Mouse (Mus musculus) neural tube, embryonic 15.5 days (tissue): ENCODE measurements around the gene Tas2r135. TPM values are rescaled to one million over a fixed set of nuclear protein-coding genes. Genes with fewer than 3 reads are reported as not detected.

Experiments
- ATAC-seq: fragments of 200-750 bp; cut with Nextera tagmentation; 2 replicates; pipeline ENCODE4 v1.8.0; 2017; ENCODE audit warnings: mild to moderate bottlenecking, moderate TSS enrichment, moderate library complexity; ENCODE audit not compliant: low FRiP score
- H3K27ac ChIP-seq: fragments of 300-500 bp; sonication (generic); replicated peaks from 2 replicates; pipeline ENCODE4 v1.5.1; 2015; ENCODE audit warnings: mild to moderate bottlenecking, inconsistent platforms
- H3K27me3 ChIP-seq: fragments of 300-500 bp; sonication (generic); replicated peaks from 2 replicates; pipeline ENCODE4 v1.6.1; 2015; ENCODE audit warnings: inconsistent platforms
- H3K36me3 ChIP-seq: fragments of 300-500 bp; sonication (generic); 2 replicates; pipeline ENCODE4 v1.6.1; 2015; ENCODE audit warnings: inconsistent platforms
- H3K4me1 ChIP-seq: fragments of 300-500 bp; sonication (generic); 2 replicates; pipeline ENCODE4 v1.6.1; 2015; ENCODE audit warnings: inconsistent platforms
- H3K4me2 ChIP-seq: fragments of 300-500 bp; sonication (generic); 2 replicates; pipeline ENCODE4 v1.6.1; 2015; ENCODE audit warnings: inconsistent platforms, mild to moderate bottlenecking, moderate library complexity
- H3K4me3 ChIP-seq: fragments of 300-500 bp; sonication (generic); replicated peaks from 2 replicates; pipeline ENCODE4 v1.5.1; 2015; ENCODE audit warnings: mild to moderate bottlenecking, inconsistent platforms
- H3K9ac ChIP-seq: fragments of 300-500 bp; sonication (generic); replicated peaks from 2 replicates; pipeline ENCODE4 v1.6.1; 2015; ENCODE audit warnings: mild to moderate bottlenecking, inconsistent platforms
- H3K9me3 ChIP-seq: fragments of 300-500 bp; sonication (generic); replicated peaks from 2 replicates; pipeline ENCODE4 v1.6.1; 2016; ENCODE audit warnings: inconsistent platforms
- WGBS: fragments of 180-500 bp; shearing (Covaris S2); methylation state at CpG from one replicate; pipeline ENCODE4 v1.1.7; 2015; ENCODE audit warnings: mixed read lengths; 5-methylcytosine and 5-hydroxymethylcytosine counted together
- polyA plus RNA-seq: library from polyadenylated mRNA; unstranded; fragments of >200 nt; fragmentation: Nextera tagmentation; extraction: Ambion mirVana; gene quantifications from 2 replicates; pipeline ENCODE4 v1.2.1, GENCODE M21; 2015

Gene Tas2r135
- polyA plus RNA-seq, 1 experiment from 2014 or later, result not detected

DNA sequence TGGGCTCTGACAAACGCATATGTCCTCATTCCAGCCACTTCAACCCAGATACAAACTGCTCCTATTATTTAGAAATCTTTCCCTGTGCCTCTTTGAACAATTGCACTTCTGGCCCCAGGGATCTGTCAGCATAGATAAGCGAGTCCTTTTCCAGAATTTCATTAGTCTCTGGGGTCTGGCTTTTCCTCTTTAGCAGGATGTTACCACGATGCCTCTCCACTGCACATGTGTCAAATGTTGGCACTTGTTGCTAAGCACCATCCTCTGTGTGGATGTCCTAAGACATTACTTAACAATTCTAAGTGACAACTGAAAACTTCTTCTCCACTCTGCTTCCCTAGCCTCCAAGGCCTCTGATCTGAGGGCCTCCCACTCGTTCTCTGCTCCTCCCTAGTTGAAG, 29.2 kb upstream of the Tas2r135 start:
- 39% methylated on average over 4 of the region's 4 CpGs for WGBS
- H3K9me3 ChIP-seq, result no peaks in the 10 kb centered on the region
- no peak overlapping the region for H3K27ac ChIP-seq
- H3K9ac ChIP-seq, result no peak overlapping the region
- no peak overlapping the region for H3K4me2 ChIP-seq
- 0 out of 2 replicates have a peak, but pooled peaks cover 3% of the 10 kb centered on the region for H3K27me3 ChIP-seq
- peaks cover 18% of the 10 kb centered on the region for H3K4me1 ChIP-seq
- H3K36me3 ChIP-seq, result no peaks in the 10 kb centered on the region
- no peak for ATAC-seq
- H3K4me3 ChIP-seq, result no peak overlapping the region

DNA sequence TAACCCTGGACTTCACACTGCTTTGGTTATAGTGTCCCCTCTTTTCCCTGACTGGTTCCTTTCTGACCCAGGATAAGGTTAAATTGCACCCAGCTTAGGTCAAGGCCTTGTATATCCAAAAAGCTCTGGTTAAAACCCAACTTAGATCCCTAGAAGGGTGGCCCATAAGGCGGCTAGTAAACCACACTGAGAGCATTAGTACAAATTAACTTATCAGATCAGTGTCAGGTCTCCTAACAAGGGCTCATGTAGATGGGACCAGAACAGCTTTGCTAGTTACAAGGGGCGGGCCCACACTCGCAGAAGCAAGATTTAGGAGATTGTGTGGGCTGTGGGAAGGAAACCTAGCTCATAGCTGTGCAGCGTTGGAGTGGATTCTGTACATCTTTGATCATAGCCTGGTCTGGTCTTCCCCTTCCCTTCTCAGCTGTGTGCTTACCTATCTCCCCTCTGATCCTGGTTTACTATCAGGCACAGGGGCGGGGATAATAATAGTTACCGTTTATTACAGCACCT, 28.7 kb upstream of the Tas2r135 start:
- H3K27me3 ChIP-seq, result 0 out of 2 replicates have a peak, but pooled peaks cover 3% of the 10 kb centered on the region
- no peaks in the 10 kb centered on the region for H3K36me3 ChIP-seq
- peaks cover 18% of the 10 kb centered on the region for H3K4me1 ChIP-seq
- WGBS, result 88% methylated on average over 6 of the region's 6 CpGs
- no peak overlapping the region for H3K4me2 ChIP-seq
- H3K9me3 ChIP-seq, result no peaks in the 10 kb centered on the region
- H3K4me3 ChIP-seq, result no peak overlapping the region
- H3K27ac ChIP-seq, result no peak overlapping the region
- H3K9ac ChIP-seq, result no peak overlapping the region
- ATAC-seq, result no peak

DNA sequence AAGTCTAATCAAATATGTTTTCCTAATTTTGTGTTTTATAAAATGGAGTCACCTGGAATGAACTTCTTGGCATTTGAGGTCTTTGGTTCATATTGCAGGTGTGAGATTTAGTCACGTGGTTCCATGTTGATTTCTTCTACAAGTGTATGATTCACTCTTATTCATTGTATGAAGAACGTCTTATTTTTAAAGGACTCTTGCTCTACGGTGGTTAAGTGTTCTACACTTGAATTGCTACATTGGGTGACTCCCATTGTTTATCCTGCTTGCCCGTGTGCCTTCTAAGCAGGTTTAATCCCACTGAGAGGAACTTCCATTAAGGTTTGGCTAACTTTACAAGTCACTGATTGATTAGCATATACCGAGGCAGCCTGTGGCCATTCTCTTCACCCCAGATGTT, 28.0 kb upstream of the Tas2r135 start:
- WGBS, result 81% methylated on average over 5 of the region's 5 CpGs
- 0 out of 2 replicates have a peak, but pooled peaks cover 3% of the 10 kb centered on the region for H3K27me3 ChIP-seq
- H3K36me3 ChIP-seq, result no peaks in the 10 kb centered on the region
- no peak overlapping the region for H3K9ac ChIP-seq
- ATAC-seq, result no peak
- no peak overlapping the region for H3K4me3 ChIP-seq
- H3K4me2 ChIP-seq, result no peak overlapping the region
- no peak overlapping the region for H3K27ac ChIP-seq
- no peaks in the 10 kb centered on the region for H3K9me3 ChIP-seq
- peaks cover 18% of the 10 kb centered on the region for H3K4me1 ChIP-seq

DNA sequence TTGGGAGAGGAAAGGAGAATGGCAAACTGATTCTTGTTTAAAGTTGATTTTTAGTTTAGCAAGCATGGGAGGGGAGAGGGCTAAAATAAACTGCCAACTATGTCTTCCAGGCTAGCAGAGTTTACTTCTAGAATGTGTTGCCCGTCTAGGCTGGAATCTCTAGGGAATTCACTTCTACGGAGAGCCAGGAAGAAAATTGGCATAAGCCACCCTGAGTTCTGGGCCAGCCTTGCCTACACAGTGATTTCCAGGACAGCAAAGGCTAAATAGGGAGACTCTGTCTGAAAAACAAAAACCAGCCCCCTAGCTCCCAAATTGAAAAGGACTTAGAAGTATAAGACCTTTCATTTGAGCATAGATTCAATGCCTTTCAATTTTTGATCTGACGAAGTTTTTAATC, 25.7 kb upstream of the Tas2r135 start:
- 39% methylated on average over 3 of the region's 3 CpGs for WGBS
- no peaks in the 10 kb centered on the region for H3K36me3 ChIP-seq
- H3K9ac ChIP-seq, result no peak overlapping the region
- 0 out of 2 replicates have a peak, but pooled peaks cover 3% of the 10 kb centered on the region for H3K4me1 ChIP-seq
- no peak overlapping the region for H3K4me3 ChIP-seq
- no peak for ATAC-seq
- no peak overlapping the region for H3K27ac ChIP-seq
- no peaks in the 10 kb centered on the region for H3K9me3 ChIP-seq
- no peak overlapping the region for H3K4me2 ChIP-seq
- 0 out of 2 replicates have a peak, but pooled peaks cover 3% of the 10 kb centered on the region for H3K27me3 ChIP-seq

DNA sequence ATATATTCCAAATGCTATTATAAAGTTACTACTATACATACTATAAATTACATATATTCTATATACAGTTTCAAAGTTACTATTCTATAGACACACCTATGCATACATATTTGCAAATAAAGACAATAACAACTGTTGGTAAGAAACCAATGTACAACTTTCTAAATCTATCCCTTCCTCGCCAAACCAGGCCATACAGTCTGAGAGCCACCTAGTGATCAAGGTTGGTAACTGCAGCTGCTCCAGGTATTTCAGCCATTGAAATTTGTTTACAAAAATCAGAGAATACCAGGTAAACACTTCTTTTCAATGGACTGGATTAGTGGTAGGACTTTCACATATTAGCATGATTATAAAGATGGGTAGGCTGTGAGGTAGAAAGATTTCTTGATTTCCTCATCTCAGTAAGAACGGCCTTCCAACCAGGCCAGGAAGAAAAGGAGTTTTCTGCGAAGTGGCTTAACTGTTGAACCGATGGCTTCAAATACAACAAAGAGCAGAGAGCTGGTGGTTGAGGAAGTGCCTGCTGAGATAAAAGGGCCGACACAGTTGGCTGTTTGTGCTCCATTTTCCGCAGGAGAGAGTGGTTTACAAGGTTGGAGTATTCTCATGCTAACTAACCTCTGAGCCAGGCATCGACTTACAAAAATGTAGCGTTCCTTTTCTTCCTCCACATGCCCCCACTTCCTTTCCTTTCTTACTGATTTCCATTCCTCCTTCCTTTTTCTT, 24.7 kb upstream of the Tas2r135 start:
- ATAC-seq, result no peak; the same call in 1 of the 2 replicates
- H3K4me3 ChIP-seq, result no peak overlapping the region
- 0 out of 2 replicates have a peak, but pooled peaks cover 3% of the 10 kb centered on the region for H3K4me1 ChIP-seq
- 4% methylated on average over 8 of the region's 8 CpGs for WGBS
- no peaks in the 10 kb centered on the region for H3K27me3 ChIP-seq
- H3K4me2 ChIP-seq, result peak overlapping the region; percentile 29
- H3K27ac ChIP-seq, result no peak overlapping the region
- H3K9me3 ChIP-seq, result no peaks in the 10 kb centered on the region
- H3K9ac ChIP-seq, result no peak overlapping the region
- no peaks in the 10 kb centered on the region for H3K36me3 ChIP-seq

DNA sequence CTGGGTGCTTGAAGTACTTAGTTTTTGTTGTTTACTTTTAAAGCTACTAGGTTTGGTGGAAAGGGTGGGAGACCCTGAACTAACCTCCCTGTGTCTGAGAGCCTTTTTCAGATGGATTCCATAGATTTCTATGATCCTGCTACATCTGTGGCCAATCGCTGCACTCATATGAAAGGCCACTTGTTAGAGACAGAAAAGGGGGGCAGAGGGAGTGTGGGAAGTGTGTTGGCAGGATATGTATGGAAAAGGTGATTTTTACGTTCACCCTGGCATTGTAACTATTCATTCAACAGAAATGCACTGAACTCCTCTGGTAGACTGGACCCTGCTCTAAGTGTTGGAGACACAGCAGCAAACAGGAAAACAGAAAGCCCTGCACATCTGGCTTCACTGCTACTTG, 24.0 kb upstream of the Tas2r135 start:
- WGBS, result 28% methylated on average over 2 of the region's 2 CpGs
- Histone ChIP-seq H3K36me3 (no peaks in the 10 kb centered on the region), H3K27me3 (no peaks in the 10 kb centered on the region), H3K4me2 (no peak overlapping the region), H3K27ac (no peak overlapping the region), H3K4me1 (0 out of 2 replicates have a peak, but pooled peaks cover 3% of the 10 kb centered on the region), H3K9me3 (no peaks in the 10 kb centered on the region), H3K4me3 (no peak overlapping the region), H3K9ac (no peak overlapping the region)
- ATAC-seq, result no peak

DNA sequence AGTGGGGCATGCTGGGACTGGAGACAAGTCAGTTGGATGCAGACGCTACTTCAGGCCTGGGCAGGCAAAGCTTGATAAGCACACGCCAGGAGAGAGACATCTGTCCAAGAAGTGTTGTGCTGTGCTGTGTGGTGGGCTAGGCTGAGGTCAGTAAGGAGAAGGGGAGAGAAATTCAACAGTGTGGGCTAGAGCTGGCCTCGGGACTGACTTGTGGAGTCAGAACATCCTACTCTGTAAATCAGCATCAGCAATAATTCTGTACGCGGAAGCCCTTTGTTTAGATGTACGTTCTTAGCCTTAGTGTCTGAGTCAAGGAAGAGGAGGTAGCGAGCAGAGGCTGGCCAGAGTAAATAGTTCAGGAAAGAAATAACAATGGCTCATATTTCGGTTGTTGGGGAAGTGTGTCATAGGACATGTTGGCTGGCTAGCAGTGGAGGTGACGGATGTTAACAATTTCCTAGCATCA, 23.3 kb upstream of the Tas2r135 start:
- Histone ChIP-seq H3K4me1 (0 out of 2 replicates have a peak, but pooled peaks cover 3% of the 10 kb centered on the region), H3K27me3 (no peaks in the 10 kb centered on the region), H3K9me3 (no peaks in the 10 kb centered on the region), H3K9ac (no peak overlapping the region), H3K36me3 (no peaks in the 10 kb centered on the region), H3K4me3 (no peak overlapping the region), H3K27ac (no peak overlapping the region), H3K4me2 (no peak overlapping the region)
- no peak for ATAC-seq
- 71% methylated on average over 9 of the region's 9 CpGs for WGBS

DNA sequence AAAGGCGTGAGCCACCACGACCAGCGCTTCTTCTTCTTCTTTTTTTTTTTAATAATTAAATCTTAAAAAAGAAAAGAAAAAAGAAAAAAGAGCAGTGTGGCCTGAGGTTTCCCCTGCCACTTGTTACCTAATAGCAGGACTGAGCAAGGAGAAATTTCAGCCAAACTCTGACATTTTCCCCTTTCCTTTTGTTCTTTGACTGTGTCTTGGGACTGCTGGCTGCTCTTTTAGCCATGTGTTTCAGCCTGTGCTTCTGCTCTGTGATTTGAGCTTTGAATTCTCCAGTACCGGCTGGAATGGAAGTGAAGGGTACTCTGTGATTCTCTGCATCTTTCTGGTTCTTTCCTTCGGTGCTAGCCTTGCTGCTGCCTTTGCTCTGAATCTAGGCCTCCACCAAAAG, 21.9 kb upstream of the Tas2r135 start:
- H3K9me3 ChIP-seq, result no peaks in the 10 kb centered on the region
- H3K36me3 ChIP-seq, result no peaks in the 10 kb centered on the region
- no peak overlapping the region for H3K4me3 ChIP-seq
- 0 out of 2 replicates have a peak, but pooled peaks cover 3% of the 10 kb centered on the region for H3K4me1 ChIP-seq
- no peak overlapping the region for H3K9ac ChIP-seq
- no peak overlapping the region for H3K4me2 ChIP-seq
- no peak for ATAC-seq
- WGBS, result 97% methylated on average over 5 of the region's 5 CpGs
- no peaks in the 10 kb centered on the region for H3K27me3 ChIP-seq
- no peak overlapping the region for H3K27ac ChIP-seq

DNA sequence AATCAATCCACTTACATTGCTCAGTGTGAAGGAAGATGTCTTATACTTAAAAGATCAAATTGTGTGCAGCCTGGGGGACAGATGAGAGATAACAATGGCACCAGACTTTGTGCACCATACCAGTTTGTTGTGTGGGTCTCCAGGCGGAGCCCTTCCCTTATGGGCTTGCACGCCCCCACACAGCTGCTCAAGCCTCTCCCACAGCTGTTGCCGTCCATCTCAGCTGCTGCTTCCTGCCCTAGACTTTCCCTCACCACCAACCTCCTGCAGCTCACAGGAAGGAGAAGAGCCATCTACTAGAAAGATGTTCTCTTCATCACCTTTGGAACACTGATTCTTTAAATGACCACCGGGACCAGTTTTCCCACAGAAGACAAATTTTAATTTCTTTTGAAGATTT, 19.6 kb upstream of the Tas2r135 start:
- Histone ChIP-seq H3K36me3 (no peaks in the 10 kb centered on the region), H3K4me3 (no peak overlapping the region), H3K27ac (no peak overlapping the region), H3K9me3 (no peaks in the 10 kb centered on the region), H3K4me2 (no peak overlapping the region), H3K9ac (no peak overlapping the region), H3K27me3 (no peaks in the 10 kb centered on the region), H3K4me1 (0 out of 2 replicates have a peak, but pooled peaks cover 2% of the 10 kb centered on the region)
- 83% methylated on average over 4 of the region's 4 CpGs for WGBS
- no peak for ATAC-seq

DNA sequence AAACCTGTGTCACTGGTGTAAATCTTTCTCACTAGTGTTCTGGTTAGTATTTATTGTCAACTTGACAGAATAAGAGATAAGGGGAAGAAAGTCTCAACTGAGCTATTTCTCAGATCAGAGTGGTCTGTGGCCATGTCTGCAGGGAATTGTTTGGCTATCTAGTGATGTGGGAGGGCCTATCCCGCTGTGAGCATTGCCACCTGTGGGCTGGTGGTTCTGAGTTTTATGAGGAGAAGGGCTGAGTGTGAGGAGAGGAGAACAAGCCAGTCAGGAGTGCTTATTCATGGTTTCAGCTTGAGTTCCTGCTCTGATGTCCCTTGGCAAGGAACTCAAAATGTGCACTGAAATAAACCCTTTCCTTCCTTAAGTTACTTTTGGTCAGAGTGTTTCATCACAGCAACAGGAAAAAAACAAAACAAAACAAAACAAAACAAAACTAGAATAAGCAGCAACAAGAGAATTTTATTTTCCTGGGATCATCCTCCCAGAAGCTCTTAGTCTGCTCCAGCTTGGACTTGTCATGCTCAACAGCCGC, 13.4 kb upstream of the Tas2r135 start:
- no peak overlapping the region for H3K9ac ChIP-seq
- H3K4me1 ChIP-seq, result no peaks in the 10 kb centered on the region
- H3K4me3 ChIP-seq, result no peak overlapping the region
- 34% methylated on average over 2 of the region's 2 CpGs for WGBS
- no peak for ATAC-seq
- H3K36me3 ChIP-seq, result no peaks in the 10 kb centered on the region
- H3K27me3 ChIP-seq, result no peaks in the 10 kb centered on the region
- H3K4me2 ChIP-seq, result no peak overlapping the region
- no peak overlapping the region for H3K27ac ChIP-seq
- H3K9me3 ChIP-seq, result no peaks in the 10 kb centered on the region

DNA sequence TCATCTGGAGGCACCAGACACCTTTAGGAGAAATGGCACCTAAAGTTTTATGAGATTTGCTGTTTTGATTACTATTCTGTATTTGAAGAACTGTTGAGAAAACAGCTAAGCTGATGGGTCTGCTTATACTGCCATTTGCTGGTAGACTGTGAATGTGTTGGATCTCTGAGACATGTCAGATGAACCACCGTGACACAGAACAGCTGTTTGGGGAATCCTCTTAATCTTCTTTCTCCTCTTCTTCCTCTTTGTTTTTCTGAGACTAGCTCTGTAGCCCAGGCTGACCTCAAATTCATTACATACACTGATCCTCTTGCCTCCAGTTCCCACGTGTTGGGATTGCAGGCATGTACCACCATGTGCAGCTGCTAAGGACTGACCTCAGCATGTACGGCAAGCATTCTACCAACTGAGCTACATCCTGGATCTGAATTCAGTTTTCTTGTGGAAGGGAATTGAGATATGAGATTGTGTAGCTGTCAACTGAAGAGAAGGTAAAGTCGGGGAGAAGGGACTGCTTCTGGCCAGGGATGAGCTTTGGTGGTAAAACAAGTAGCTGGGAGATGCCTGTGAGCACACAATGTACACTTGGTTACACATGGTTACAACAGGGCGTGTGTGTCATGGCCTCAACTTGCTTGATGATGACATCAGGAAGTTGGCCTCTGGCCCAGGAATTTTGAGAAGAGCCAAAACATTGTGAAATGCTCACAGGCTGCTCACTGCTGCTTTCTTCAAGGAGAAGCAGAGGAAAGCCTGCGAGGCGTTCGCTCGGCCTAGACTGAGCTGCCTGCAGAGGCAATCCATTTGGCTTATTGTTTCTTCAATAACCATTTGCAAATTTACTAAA, 9.0 kb upstream of the Tas2r135 start:
- H3K27me3 ChIP-seq, result no peaks in the 10 kb centered on the region
- 80% methylated on average over 9 of the region's 9 CpGs for WGBS
- no peak for ATAC-seq
- H3K4me3 ChIP-seq, result no peak overlapping the region
- no peaks in the 10 kb centered on the region for H3K9me3 ChIP-seq
- H3K4me1 ChIP-seq, result no peaks in the 10 kb centered on the region
- no peak overlapping the region for H3K4me2 ChIP-seq
- H3K27ac ChIP-seq, result no peak overlapping the region
- H3K9ac ChIP-seq, result no peak overlapping the region
- H3K36me3 ChIP-seq, result no peaks in the 10 kb centered on the region
